Mouse (Mus musculus): ENCODE measurements around the gene Cpne9. TPM values are rescaled to one million over a fixed set of nuclear protein-coding genes. Genes with fewer than 3 reads are reported as not detected.

The Cpne9 gene
- total RNA-seq, 2 experiments from 2014 or later, result 76.4 to 79.5 TPM

DNA sequence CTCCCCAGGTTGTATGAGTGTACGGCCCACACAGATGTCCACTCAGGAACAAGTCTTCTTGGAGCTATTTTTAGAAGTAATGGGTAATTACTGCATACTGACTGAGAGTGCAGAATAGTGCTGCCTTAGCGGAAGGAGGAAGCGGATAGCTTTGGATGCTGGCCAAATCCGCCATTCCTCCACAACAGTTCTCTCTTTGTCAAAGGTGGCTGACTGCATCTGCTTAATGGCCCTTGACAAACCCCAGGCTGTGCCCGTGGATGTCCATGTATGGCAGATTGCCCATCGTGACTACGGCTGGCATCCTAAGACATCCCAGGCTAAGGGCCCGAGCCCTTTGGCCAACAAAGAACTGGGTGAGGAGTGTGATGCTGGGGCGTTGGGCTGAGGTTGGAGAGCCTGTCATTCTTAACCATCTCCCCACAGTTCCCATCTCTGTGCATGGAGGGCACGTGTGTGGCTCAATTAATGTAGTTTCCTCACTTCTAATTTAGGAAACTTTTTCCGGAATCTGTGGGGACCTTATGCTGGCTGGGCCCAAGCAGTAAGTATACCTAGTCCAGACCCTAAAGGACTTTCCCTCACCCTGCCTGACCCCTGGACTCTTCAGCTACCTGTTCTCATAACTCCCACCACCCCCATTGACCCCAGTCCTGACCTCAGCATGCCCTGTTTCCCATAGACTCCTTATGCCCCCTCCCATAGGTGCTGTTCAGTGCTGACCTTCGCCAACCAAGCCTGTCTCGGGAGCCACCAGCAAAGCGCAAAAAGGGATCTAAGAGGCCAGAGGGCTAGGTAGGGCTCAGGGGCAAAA is 51.2 kb downstream of the Cpne9 start:
- intact Hi-C loops (cut with DNase I), result no loop called here
- DNase-seq (ENCODE audit: low spot score in 2 of 2), result peak; percentile 40 to 53

- intact Hi-C loops (cut with DNase I), result no loop called here
- no peak for DNase-seq (ENCODE audit: low spot score in 2 of 2)
These were observed 52.1 kb downstream of the Cpne9 start for GRCm38 (mm10) chr6:113334216-113334615.

GRCm38 (mm10) chr6:113336852-113337620 is 54.9 kb downstream of the Cpne9 start:
- intact Hi-C loops (cut with DNase I), result no loop called here
- DNase-seq (ENCODE audit: low spot score in 2 of 2), result no peak

- DNase-seq (ENCODE audit: low spot score in 2 of 2), result peak in 1 of 2 experiments; percentile 16
These were observed 59.5 kb downstream of the Cpne9 start for GRCm38 (mm10) chr6:113341574-113341973.

DNA sequence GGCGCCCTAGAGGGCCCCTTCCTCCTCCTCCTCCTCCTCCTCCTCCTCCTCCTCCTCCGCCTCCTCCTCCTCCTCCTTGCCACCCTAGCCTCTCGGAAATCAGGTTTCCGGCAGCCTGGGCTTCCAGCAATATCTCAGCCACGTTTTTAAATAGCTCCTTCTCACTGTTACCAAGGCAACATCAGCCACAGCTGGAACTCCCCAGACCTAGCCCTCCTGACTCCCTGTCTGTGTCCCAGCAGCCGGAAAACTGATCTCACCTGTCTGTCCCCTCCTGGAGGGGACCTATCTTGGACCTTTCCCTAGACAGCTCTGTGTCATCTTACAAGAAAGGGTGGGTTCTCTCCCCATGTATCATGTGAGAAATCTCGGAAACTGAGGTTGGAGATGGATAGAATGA is 60.2 kb downstream of the Cpne9 start:
- peak in 1 of 2 experiments; percentile 39 for DNase-seq (ENCODE audit: low spot score in 2 of 2)
- intact Hi-C loops (cut with DNase I), result loop anchor here (5.0 kb wide), 2 partner anchors 35 to 80 kb away; partner anchors contain the start of genes Arpc4 and Tada3

More at GRCm38 (mm10) chr6:113341574-113341973, 59.5 kb downstream of the Cpne9 start:
- intact Hi-C loops (cut with DNase I), result loop anchor here (5.0 kb wide), 2 partner anchors 36 to 81 kb away; partner anchors contain the start of genes Arpc4 and Tada3

DNA sequence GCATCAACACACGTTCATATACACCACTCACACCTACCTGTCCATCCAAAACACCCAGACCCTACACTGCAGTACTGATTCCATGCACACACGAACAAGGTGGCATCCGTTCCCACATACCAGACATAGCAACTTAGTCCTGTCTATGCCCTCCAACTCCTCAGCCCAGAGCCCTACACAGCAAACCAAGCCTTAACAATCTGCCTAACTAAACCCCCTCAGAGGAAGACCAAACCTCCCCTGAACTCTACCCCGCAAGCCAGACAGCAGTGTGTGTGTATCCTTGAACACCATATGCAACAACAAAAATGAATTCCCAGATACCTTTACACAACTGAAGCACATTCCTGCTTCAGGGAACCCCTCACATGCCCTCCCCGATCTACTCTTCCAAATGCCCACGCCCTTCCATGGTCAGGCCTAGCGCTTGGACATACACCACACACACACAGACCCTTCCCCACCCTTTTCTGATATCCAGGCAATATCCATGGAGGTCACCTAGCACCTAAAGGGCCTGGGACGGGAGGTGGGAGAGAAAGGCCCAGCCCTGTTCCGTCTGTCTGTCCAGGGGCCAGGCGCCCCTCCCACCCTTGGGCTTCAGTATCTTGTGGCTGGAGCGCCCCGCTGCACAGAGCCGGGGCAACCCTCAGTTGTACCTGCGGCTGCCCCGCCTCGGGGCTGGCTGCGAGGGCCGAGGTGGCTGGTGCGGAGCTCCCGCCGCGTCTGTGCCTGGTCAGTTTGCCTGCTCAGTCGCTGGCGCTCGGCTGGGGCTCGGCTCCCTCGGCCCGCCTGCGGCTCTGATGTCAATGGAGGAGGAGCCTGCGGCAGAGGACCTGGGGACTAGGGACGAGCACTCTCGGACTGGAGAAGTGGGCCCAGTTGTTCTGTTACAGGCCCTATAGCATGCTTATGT is 61.3 kb downstream of the Cpne9 start, which contains the start of gene Camk1:
Gene Camk1, minus strand, starts transcription at position 808 of the 916 bp plus-strand sequence.
- DNase-seq (ENCODE audit: low spot score in 2 of 2), result peak; percentile 79 to 85
- intact Hi-C loops (cut with DNase I), result loop anchor here (5.0 kb wide), 2 partner anchors 34 to 79 kb away; partner anchors contain the start of genes Arpc4 and Tada3

- DNase-seq (ENCODE audit: low spot score in 2 of 2), result peak; percentile 28 to 37
- intact Hi-C loops (cut with DNase I), result loop anchor here (5.0 kb wide), 2 partner anchors 33 to 78 kb away; partner anchors contain the start of genes Arpc4 and Tada3
These were observed 62.2 kb downstream of the Cpne9 start for GRCm38 (mm10) chr6:113344321-113344720.

GRCm38 (mm10) chr6:113346897-113347296 is 64.8 kb downstream of the Cpne9 start:
- no peak for DNase-seq (ENCODE audit: low spot score in 2 of 2)
- intact Hi-C loops (cut with DNase I), result no loop called here

- intact Hi-C loops (cut with DNase I), result no loop called here
- DNase-seq (ENCODE audit: low spot score in 2 of 2), result no peak
These were observed 68.4 kb downstream of the Cpne9 start for GRCm38 (mm10) chr6:113350538-113350937.

GRCm38 (mm10) chr6:113351161-113351560 is 69.1 kb downstream of the Cpne9 start:
- intact Hi-C loops (cut with DNase I), result no loop called here
- no peak for DNase-seq (ENCODE audit: low spot score in 2 of 2)

GRCm38 (mm10) chr6:113351653-113352052 is 69.5 kb downstream of the Cpne9 start:
- intact Hi-C loops (cut with DNase I), result no loop called here

DNA sequence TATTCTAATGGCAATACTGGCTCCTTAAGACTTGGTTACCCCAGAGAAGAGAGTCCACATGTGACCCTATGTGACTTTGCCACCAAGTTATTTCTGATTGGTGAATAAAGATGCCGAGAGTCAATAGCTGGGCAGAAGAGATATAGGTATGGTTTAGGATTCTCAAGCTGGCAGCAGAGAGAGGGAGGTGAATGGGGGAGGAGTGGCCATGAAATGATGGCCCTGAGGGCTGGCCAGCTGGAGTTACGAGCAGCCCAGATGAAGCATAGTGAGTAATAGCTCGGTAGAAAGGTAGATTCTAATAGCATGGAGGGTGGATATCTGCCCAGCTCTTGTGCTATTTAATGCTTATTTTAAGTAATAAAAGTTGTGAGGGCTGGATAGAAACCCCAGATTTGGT is 70.7 kb downstream of the Cpne9 start:
- intact Hi-C loops (cut with DNase I), result no loop called here
- no peak for DNase-seq (ENCODE audit: low spot score in 2 of 2)

More at GRCm38 (mm10) chr6:113351653-113352052, 69.5 kb downstream of the Cpne9 start:
- DNase-seq (ENCODE audit: low spot score in 2 of 2), result no peak

DNA sequence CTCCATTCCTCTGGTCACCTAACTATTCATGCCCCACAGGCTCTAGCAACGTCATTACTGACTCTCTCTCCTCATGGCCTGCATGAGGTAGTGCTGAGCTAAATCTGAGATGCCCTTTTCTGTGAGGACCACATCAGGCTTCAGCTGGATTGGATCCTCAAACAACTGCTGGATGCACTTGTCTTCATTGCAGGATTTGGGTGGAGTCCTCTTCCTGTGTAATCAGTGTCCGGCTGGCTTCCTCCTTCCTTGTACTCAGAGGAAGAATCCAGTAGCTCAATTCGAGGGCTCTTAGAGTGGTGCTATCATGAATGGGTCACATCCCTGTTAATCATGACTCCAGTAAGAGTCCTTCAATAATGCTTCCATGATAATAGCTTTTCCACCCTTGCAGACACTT is 71.6 kb downstream of the Cpne9 start:
- no peak for DNase-seq (ENCODE audit: low spot score in 2 of 2)
- intact Hi-C loops (cut with DNase I), result no loop called here

Other genes starting within 250 kb of the Cpne9 start
- gene Thumpd3, start 236.1 kb upstream of the Cpne9 start, total RNA-seq (2021), result 10 to 100 TPM; 22.6 to 30.6 TPM
- gene Setd5, start 204.9 kb upstream of the Cpne9 start, total RNA-seq (2021), result 100 to 1,000 TPM in 1 of 2 experiments, 10 to 100 TPM in 1; 99.2 to 130 TPM
- gene Lhfpl4, start 86.9 kb upstream of the Cpne9 start, total RNA-seq (2021), result 10 to 100 TPM; 79.6 to 85.5 TPM
- 10 to 100 TPM; 15.3 to 17.4 TPM for gene Mtmr14, start 44.5 kb upstream of the Cpne9 start, total RNA-seq (2021)
- gene Brpf1, start 24.8 kb downstream of the Cpne9 start, total RNA-seq (2021), result 10 to 100 TPM; 29.0 to 30.3 TPM
- gene Ogg1, start 44.7 kb downstream of the Cpne9 start, total RNA-seq (2021), result 1 to 10 TPM; 6.5 to 7.1 TPM
- 100 to 1,000 TPM; 106 to 123 TPM for gene Camk1, start 61.7 kb downstream of the Cpne9 start, total RNA-seq (2021)
- gene Tada3, start 95.6 kb downstream of the Cpne9 start, total RNA-seq (2021), result 10 to 100 TPM; 52.0 to 55.2 TPM
- 100 to 1,000 TPM; 245 to 295 TPM for gene Arpc4, start 95.8 kb downstream of the Cpne9 start, total RNA-seq (2021)
- 10 to 100 TPM in 1 of 2 experiments, 1 to 10 TPM in 1; 9.3 to 14.2 TPM for gene Ttll3, start 107.0 kb downstream of the Cpne9 start, total RNA-seq (2021)
- gene Rpusd3, start 137.0 kb downstream of the Cpne9 start, total RNA-seq (2021), result 10 to 100 TPM; 17.1 to 19.0 TPM
- gene Cidec, start 153.5 kb downstream of the Cpne9 start, total RNA-seq (2021), result not detected
- gene Jagn1, start 160.3 kb downstream of the Cpne9 start, total RNA-seq (2021), result 10 to 100 TPM; 38.0 to 41.8 TPM
- under 1 TPM; 0.54 to 0.57 TPM for gene Il17re, start 176.2 kb downstream of the Cpne9 start, total RNA-seq (2021)
- 1 to 10 TPM; 4.7 to 5.3 TPM for gene Il17rc, start 189.1 kb downstream of the Cpne9 start, total RNA-seq (2021)
- 100 to 1,000 TPM; 102 to 119 TPM for gene Creld1, start 201.0 kb downstream of the Cpne9 start, total RNA-seq (2021)
- gene Prrt3, start 219.6 kb downstream of the Cpne9 start, total RNA-seq (2021), result 10 to 100 TPM; 59.4 to 59.9 TPM
- gene Emc3, start 249.3 kb downstream of the Cpne9 start, total RNA-seq (2021), result 10 to 100 TPM; 71.7 to 81.1 TPM
- gene Fancd2, start 249.4 kb downstream of the Cpne9 start, total RNA-seq (2021), result 1 to 10 TPM; 1.5 to 3.3 TPM